Mouse (Mus musculus): ENCODE results near the gene Npas2.

DNA sequence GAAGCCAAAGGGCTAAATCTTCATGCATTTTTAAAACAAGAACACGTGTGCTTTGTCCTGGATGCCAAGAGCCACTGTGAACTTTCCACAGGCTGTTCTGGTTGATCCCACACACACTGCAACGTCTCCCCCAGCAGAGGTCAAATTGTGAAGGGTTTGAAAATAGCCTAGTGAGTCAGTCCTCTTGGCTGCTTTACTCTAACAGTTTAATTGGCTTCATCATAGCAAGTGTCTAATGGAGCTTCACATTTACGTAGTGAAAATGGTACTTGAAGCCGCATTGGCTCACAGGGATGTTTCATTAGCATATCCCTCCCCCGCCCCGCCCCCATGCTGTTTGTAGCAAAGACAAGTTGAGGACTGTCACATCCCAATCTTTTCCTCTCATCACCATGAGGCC, 2.6 kb downstream of the Npas2 start:
- TF ChIP-seq CTCF (IDR thresholded peaks at IDR 0.05; ENCODE audit: borderline replicate concordance, extremely low read depth, insufficient read depth, insufficient read length) (no peak), POLR2A (IDR thresholded peaks at IDR 0.05; ENCODE audit: borderline replicate concordance, extremely low read depth, insufficient read depth, insufficient read length, poor library complexity, severe bottlenecking) (no peak)
